Mouse (Mus musculus): ENCODE results near the gene Chst11.

DNA sequence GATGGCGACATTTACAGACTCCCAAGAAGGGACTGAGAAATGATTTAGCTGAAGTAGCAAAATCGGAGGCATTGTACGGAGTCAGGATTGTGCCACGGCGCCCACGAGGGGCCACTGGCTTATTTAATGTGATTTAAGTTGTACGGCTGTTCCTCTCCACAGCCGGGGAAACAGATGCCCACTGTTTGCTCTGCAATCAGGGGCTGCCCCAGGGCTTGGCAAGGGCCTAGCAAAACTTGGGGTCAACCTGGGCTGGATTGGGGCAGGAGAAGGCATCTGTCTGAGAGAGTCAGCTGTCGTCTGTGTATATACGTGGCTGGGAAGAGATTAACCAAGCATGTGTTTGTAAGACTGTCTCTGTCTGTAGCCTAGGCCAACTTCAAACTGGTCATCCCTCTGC lies 149.6 kb downstream of the Chst11 start:
- TF ChIP-seq POLR2A (IDR thresholded peaks at IDR 0.05; ENCODE audit: borderline replicate concordance, extremely low read depth, low read depth, low read length), result no peak
- TF ChIP-seq CTCF (IDR thresholded peaks at IDR 0.05; ENCODE audit: insufficient read depth, low read length), result no peak
